Mouse (Mus musculus) cerebellum, adult 11-12 months (tissue): Measurements from ENCODE around the gene Golm1.
"Not testable (repeated sequence)": the region's sequence is repeated elsewhere in the genome, so short reads cannot be mapped to it uniquely, and the experiment has no call there.

Experiments
- DNase-seq: peaks from one replicate; pipeline ENCODE4 v3.0.0; 2022

The Golm1 gene

DNA sequence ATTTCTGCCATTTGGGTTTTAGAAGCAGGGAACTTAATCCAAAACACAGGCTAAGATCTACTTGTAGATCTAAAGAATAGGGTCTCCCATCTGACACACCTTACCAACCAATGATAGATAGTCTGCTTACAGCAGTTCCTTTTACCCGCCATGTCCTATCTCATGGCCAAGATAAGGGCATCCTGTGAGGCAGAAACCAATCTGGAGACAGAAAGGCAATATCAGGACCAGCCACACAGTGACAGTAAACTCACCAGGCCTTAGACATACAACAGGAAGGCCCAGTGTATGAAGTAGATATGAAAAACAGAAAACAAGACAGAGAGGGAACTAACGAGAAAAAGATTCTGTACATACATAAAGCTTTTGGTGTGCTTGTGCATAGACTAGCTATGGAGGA is 32.8 kb downstream of the Golm1 start:
- no peak for DNase-seq

DNA sequence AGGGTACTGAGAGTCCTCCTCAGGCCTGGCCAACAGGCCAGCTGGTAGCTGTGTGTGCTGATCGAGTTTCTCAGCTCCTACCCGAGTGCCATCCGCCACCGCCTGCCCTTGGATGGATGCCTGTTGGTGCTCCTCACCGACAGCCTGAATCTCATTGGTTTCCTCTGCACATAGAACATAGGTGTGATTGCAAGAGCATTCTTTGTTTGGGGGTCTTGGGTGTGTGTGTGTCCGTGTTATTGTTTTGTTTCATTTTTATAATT is 35.5 kb downstream of the Golm1 start:
- DNase-seq = peak; percentile 96

DNA sequence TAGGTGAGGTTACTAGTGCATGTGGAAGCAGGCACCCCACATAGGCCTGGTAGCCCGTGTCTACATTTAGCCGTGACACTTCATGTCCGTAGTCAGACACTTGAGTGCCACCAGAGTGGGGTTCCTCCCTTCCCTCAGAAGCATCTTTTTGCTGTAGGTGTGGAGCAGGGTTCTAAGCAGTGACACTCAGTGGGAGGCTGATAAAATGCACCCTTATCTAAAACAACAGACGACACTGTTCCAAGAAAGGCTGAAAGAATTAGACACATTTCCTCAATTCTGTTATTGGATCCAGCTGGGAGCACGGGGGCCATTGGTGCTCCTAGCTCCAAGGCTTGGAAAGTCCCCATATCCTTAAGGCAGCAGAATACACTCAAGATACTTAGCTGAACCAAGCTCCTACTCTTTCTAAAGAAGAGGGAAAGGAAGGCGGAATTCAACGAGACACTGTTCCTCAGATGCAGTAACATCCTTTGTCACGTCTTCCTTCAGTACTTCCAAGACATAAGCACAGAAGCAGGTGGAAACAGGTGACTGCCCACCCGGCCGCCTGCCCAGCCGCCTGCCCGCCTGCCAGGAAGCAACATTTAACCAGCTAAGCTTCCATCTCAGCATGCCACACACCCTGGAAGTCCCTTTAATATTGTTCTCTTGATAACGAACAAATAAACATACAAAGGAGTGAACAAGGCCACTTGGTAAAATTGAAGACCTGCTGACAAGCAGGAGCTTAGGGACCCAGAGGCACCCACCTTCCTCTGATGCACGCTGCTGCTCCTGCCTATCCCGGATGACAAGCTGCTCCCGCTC is 36.0 kb downstream of the Golm1 start:
- peak; percentile 38 for DNase-seq

DNA sequence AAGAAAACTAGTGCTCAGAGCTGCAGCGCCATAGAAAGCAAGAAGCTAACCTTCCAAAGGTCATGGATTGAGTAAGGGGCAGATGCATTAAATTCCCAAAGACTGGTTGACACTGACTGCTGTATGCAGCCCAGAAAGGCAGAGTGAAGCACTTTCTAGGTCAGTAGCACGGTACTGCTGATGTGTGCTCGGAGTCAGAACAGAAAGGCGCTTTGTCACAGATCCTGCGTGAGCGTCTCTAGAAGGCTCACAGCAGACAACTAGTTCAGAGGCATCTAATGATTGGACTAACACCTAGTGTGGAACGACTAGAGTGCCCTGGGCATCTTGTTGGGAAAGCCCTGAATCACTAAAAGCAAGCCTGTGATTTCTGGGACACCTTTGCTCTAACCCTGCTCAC is 37.8 kb downstream of the Golm1 start:
- DNase-seq = no peak

DNA sequence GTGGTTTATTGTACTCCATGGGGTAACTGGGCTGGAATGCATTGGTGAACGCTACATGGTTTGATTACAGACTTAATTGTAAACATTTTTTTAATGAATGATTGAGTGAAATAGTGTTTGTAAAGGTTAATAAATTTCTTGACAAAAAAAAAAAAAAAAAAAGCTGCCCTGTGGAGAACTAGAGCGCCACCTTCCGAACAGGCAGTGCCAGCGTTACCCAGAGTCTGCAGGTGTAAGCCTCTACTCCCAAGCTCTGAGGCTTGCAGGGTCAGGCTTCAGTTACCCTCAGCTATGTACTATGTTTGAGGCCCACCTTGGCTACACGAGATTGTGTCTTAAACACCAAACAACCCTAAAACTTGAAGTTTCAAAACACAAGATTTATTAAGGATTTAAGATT is 41.0 kb downstream of the Golm1 start:
- DNase-seq = no peak

DNA sequence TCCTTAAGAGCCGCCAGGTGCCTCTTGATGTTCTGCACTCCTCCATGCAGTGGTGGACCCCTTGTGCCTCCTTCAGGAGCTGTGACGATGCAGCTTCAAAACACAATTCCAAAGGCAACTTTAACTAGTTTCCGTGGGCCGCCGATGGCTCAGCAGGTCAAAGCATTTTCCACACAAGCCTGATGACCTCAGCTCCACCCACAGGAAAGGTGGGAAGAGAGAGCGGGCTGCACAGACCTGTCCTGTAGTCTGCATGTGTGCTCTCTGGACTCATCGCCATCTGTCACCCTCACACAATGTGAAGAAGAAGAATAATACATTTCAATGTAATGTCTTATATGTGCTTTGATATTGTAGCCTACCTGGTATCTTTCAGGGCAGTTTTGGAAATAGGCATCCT is 48.9 kb downstream of the Golm1 start:
- DNase-seq = peak; percentile 67

DNA sequence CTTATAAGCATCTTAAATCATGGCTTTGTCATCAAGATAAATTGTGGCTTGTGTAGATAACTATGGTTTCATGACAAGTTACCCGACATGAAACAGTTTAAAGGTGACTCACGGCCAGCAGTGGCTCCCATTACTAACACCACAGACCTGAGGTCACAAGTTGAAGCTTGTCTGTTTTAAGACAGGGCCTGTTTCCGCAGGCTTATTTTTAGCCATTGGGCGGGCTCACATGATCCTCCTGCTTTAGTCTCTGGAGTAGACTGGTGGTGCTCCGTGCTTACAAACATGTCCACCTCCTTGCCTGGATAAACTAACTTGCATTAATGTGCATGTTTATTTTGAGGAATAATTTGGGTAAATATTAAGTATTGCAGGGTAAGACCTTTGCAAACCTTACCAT is 50.7 kb downstream of the Golm1 start:
- DNase-seq = no peak

DNA sequence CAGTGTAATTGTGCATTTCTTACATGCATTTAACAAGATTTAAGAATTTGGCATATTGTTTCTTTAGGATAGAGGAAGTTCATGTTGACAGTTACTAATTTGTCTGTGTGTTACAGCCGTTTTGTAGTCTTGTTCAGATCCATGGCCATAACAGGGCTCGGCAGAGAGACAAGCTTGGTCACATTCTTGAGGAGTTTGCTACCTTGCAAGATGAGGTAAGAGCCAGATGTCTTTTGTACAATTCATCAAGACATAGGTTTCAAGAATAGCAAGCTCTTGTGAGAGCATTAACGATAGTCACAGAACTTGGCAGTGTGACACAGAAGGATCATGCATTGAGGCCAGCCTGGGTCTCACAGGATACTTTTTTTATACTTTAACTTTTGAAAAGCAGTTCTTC is 51.2 kb downstream of the Golm1 start:
- DNase-seq = no peak

DNA sequence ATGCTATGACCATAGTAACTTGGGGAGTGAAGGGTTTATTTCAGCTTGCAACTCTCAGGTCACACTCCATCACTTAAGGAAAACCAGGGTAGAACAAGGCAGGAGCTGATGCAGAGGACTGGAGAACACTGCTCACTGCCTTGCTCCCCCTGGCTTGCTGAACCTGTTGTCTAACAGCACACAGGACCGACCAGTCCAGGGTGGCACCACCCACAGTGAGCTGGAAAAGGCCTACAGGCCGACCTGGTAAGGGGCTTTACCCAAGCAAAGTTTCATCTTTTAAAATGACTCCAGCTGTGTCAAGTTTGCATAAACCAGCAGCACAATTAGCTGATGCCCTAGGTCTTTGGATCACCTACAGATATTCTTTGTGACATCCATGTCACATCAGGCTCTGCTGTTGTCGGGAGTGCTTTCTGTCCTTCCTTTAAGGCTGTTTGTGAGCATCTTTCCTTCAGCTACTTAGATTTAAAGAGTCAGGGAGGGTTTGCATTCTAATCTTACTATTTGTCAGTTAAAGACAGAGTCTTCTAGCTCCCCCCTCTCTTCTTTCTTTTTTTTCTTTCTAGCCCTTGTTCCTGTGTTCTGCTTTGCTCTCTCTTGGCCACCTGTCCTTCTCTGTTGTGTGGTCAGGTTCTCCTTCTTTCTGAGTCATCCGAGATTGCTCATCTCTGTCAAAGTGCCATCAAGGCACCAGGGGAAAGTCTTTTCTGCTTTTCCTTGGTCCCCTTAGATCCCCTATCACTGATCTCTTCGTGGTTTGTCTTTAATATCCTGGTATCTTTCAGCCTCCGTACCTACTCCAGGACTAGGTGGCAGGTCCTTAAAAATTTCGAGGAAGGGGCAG is 53.7 kb downstream of the Golm1 start:
- no peak for DNase-seq

DNA sequence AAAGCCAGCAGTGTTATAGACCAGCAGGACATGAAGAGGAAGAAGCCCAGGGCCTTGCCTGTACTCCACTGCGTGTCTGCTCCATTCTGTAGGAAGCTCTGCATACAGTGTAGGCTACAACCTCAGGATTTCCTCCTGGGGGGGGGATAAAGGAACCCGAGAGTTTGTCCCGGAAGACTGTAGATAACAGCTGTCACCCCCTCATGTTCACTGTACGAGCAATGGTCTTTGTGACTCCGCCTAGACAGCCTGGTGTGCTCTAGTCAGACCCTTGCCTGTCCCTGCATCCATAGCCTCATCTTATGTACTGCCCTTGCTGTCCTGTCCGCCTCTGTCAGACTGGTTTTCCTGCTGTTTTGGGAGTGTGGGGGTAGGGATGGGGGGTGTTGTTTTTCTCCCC is 57.1 kb downstream of the Golm1 start:
- no peak for DNase-seq

DNA sequence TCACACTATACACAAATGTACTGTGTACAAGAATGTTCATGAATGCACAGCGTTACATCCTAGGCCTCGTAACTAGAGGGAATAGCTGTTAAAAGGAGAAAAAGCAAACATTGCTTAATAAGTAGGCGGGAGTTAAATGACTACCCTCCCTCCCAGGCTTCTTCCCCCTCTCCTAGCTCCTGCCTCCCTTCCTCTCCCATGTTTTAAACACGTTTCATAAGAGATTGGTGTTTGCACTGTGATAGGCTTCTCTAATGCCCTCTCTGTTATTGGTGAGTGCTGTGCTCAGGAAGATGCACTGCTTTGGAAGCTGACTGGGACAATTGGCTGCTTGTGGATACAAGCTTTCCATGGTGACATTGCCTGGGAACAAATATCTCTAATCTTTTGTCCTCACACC is 60.1 kb downstream of the Golm1 start:
- no peak for DNase-seq

DNA sequence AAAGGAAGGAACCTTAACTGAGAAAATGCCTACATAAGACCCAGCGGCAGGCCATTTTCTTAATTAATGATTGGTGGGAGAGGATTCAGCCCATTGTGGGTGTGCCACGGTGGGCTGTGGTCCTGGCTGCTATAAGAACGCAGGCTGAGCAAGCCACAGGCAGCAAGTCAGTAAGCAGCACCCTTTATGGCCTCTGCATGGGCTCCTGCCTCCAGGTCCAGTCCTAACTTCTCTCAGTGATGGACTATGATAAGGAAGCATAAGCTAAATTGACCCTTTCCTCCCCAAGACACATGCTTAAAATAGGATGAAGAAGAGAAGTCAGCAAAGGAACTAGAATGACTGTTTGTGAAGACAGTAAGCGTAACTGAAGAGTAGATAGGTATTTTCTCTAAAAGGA is 60.5 kb downstream of the Golm1 start:
- DNase-seq = no peak

DNA sequence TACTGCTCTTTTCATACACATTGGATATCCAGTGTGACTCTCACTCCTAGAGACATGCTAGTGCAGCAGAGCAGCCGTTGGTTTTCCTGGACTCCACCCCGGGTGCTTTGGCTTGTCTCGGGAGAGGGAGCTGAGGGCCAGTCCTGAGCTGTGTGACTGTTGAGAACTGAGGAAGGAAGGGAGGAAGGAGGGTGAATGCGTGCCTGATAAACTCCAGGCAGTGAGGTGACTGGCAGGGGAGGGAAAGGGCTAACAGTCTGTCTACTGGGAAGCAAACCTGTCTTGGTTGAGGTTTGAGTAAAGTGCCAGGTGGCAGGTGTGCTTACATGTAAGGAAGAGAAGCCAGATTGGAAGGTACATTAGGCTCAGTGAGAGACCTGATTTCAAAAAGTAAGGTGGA is 61.7 kb downstream of the Golm1 start:
- DNase-seq = no peak

DNA sequence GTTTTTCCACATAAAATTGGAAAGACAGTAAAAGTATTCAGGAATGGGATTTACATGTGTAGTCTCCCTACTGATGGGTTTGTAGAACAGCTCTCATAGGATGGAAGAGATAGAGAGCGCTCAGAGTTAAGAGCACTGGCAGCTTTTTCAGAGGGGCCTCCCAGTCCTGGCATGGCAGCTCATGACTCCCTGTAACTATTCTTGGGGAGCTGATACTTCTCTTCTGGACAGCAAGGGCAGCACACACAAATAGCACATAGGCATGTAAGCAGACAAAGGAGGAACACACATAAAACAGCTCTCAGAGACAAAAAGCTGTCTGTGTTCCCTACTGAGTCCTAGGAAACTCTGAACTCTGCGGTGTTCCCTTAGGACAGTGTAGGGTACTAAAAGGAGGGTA is 65.2 kb downstream of the Golm1 start:
- DNase-seq = no peak

DNA sequence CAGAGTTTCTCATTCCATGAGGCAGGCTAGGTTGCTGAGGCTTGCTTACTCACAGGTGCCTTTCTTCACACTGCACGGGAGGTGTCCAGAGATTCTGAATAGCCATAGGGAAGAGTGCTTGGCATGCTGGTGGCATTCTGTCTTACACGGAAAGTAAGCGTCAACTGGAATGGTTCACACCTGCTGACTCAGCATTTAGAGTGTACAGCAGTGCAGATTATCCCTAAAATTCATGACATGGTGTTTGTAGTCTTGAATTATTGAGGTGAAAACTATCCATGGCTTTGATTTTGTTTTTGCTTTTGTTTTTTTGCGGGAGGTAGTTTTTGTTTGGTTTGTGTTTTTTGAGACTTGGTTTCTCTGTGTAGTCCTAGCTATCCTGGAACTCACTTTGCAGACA is 65.7 kb downstream of the Golm1 start:
- no peak for DNase-seq

DNA sequence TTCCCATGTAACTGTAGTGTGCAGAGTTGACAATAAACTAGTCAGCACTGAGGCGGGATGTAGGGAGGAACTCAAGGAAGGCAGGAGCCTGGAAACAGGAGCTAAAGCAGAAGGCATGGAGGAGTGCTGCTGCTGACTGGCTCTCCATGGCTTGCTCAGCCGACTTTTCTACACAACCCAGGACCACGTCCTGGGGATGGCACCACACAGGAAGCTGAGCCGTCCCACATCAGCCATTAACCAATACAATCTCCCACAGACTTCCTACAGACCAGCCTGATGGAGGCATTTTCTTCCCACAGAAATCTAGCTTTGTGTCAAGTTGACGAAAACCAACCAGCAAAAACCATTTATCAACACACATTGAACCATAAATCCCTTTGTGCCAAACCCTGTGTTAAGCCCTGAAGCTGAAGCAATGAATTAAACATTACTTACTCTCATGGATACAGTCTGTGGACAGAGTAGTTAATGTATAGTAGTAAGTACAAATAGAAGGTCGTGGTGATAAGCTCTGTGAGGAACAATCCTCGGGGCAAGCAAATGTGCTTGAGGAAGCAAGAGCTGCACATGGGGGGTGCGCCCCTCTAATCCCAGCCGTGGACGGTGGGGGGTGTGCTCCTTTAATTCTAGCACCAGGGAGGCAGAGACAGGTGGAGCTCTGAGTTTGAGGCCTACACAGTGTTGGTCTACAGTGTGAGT is 70.2 kb downstream of the Golm1 start:
- no peak for DNase-seq

DNA sequence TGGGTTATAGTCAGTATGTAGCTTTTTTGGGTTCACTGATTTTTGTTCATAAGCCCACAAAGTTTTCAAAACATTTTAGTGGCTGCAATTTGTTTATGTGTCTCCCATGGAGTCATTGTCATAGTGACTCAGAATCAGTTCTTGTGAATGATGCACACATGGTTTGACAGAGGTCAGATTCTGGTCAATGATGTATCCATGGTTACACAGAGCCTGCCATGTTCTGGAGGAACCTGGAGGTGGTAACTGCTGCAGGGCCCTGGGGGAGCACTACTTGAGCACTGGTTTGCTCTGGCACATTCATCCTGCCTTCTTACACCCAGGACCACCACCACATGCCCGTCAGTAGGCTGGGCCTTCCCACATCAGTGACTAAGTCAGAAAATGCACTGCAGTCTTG is 71.1 kb downstream of the Golm1 start:
- no peak for DNase-seq

DNA sequence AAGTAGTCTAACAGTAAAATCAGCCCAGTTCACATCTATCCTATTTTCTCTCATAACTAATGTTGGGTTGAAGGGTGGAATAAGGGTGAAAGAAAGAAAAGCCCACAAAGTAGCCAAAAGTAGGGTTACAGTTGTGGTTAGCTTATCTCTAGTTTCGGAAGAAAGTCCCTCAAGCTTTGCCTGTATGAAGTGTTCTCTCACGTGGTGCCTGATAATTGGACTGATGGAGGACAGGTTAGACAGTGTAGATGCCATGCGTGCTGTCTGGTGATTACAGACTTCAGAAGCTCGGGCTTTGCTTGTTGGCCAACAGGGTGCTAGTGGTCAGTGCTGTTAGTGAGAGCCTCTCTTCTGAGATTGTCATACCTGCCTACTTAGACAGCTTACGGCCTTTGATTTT is 72.5 kb downstream of the Golm1 start:
- no peak for DNase-seq

DNA sequence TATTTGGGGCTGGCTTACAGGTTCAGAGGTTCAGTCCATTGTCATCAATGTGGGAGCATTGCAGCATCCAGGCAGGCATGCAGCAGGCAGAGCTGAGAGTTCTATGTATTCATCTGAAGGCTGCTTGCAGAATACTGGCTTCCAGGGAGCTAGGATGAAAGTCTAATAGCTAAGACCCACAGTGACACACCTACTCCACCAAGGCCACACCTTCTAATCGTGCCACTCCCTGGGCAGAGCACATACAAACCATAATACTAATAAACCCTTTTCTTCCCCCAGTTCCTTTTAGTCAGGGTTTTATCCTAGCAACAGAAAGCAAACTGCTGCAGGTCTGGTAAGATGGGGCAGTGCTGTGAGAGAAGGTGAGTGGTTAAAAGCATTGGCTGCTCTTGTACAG is 83.0 kb downstream of the Golm1 start:
- no peak for DNase-seq

DNA sequence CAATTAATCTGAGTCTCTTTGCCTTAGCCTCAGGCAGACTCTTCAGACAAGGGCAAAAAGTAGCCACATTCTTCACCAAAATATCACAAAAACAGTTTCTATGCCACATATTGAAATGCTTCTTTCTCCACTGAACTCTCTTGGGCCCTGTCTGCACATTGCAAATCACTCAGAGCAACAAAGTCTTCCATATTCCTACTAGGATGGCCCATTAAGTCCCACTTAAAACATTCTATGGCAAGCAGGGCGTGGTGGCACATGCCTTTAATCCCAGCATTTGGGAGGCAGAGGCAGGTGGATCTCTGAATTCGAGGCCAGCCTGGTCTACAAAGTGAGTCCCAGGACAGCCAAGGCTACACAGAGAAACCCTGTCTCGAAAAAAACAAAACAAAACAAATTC is 83.6 kb downstream of the Golm1 start:
- DNase-seq = not testable (repeated sequence)

DNA sequence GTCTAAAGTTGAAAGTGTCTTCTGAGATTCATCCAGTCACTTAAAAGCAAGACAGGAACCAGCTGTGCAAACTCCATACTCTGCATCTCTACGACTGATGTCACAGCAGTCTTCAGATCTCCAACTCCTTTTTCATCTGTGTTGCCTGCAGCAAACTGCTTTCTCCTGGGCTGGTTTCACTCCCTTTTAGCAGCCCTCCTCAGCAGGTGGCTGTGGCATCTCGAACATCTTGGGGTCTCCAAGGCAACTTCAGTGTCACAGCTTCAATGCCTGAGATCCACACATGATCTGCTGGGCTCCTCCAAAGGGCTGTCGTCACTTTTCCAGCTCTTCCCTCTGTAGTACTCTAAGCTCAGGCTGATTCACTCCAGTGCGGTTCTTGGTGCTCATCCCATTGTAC is 84.9 kb downstream of the Golm1 start:
- no peak for DNase-seq

DNA sequence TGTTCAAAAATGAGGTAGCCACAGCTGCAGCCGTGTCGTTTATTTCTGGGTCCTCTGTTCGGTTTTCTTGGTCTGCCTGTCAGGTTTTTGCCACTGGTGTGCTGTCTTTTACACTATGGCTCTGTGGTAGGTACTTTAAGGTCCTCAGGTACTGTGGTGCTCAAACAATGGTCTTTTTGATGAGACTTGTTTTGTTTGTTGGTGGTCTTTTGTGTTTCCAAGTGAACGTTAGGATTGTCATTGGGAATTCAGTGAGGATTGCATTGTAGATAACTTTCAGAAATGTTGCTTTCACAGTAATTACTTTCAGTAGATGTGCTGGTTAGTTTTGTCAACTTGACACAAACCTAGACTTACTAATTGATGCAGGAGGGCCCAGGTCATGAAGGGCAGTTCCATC is 85.9 kb downstream of the Golm1 start:
- no peak for DNase-seq

DNA sequence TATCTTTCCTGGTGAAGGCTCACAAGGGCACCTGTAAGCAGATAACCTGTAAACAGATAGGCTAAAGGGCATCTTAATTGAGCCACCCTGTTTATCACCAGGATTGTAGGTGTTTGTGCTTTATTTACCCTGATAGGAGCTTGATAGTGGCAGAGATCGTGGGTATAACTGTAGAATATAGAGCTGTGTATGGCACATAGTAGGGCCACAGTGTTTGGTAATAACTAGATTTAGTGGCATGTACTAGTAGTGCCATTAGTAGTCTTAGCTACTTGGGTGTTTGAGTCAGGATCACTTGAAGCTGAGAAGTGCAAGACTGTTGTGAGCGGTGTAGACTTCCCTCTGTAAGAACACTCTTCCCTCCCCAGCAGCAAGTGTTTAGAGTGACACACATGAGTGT is 88.4 kb downstream of the Golm1 start:
- DNase-seq = no peak

DNA sequence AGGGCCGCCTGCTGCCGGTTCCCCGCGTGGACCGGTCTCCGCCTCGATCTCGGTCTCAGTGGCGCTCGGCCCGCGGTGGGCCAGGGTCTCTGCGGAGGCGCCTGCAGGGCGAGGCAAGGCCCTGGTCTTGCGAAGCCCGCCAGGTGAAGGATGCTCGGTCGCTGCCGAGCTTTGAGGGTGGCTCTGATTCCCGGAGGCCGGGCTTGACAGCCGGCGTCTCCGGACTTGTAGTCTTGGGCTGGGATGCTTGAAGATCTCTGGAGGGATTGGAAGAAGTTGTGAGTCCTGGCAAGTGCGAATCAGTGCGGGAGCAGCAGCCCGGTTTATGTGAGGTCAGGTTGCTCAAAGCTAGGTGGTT is 90.0 kb downstream of the Golm1 start:
- DNase-seq = peak; percentile 66
